Mouse (Mus musculus): Measurements from ENCODE around the gene Cd2. TPM values are rescaled to one million over a fixed set of nuclear protein-coding genes. Genes with fewer than 3 reads are reported as not detected.

Gene Cd2
- total and polyA plus RNA-seq, 3 experiments: not detected

GRCm38 (mm10) chr3:101268361-101268760, 19.4 kb downstream of the Cd2 start:
- H3K9me3 ChIP-seq (replicated peaks; ENCODE audit: insufficient read depth, low read length): no peaks in the 10 kb centered on the region
- H3K36me3 ChIP-seq (ENCODE audit: control insufficient read depth in 1 of 2, insufficient read depth in 2 of 2, low read length in 2 of 2): no peaks in the 10 kb centered on the region
- no peak overlapping the region for H3K4me3 ChIP-seq (ENCODE audit: control insufficient read depth in 1 of 2, insufficient read depth in 1 of 2, low read depth in 2 of 2, low read length in 2 of 2)
- H3K4me1 ChIP-seq (ENCODE audit: control insufficient read depth in 1 of 2, insufficient read depth in 2 of 2, low read length in 2 of 2): no peaks in the 10 kb centered on the region
- H3K79me2 ChIP-seq (ENCODE audit: control insufficient read depth, insufficient read depth, low read length, poor library complexity): no peaks in the 10 kb centered on the region
- no peak for DNase-seq (ENCODE audit: low read depth, low spot score)
- H3K9ac ChIP-seq (ENCODE audit: control insufficient read depth, low read depth, low read length, poor library complexity, severe bottlenecking): no peak overlapping the region
- no peak overlapping the region for H3K27ac ChIP-seq (ENCODE audit: control insufficient read depth, low read depth, low read length)
- TF ChIP-seq POLR2AphosphoS5 (IDR thresholded peaks at IDR 0.05; ENCODE audit: borderline replicate concordance, low read depth, low read length) (no peak), JUND (IDR thresholded peaks at IDR 0.05; ENCODE audit: low read depth, low read length) (no peak), POLR2AphosphoS2 (IDR thresholded peaks at IDR 0.05; ENCODE audit: low read length) (no peak), CTCF (IDR thresholded peaks at IDR 0.05 in 2 of 3, conservative IDR thresholded peaks at IDR 0.05 in 1 of 3; ENCODE audit: control insufficient read depth in 1 of 3, insufficient read depth in 1 of 3, low read depth in 2 of 3, low read length in 3 of 3, poor library complexity in 1 of 3, severe bottlenecking in 1 of 3) (no peak), MYC (IDR thresholded peaks at IDR 0.05; ENCODE audit: low read depth, low read length) (no peak), EP300 (IDR thresholded peaks at IDR 0.05; ENCODE audit: low read depth in 1 of 2, low read length in 2 of 2) (no peak)
- no peaks in the 10 kb centered on the region for H3K27me3 ChIP-seq (ENCODE audit: control insufficient read depth in 1 of 2, insufficient read depth in 2 of 2, low read length in 2 of 2)

GRCm38 (mm10) chr3:101265561-101266091, 22.1 kb downstream of the Cd2 start:
- TF ChIP-seq ELF1 (IDR thresholded peaks at IDR 0.05; ENCODE audit: low read depth, low read length) (no peak), HCFC1 (IDR thresholded peaks at IDR 0.05; ENCODE audit: low read depth, low read length) (no peak), SIN3A (IDR thresholded peaks at IDR 0.05; ENCODE audit: low read length) (no peak), CHD2 (IDR thresholded peaks at IDR 0.05; ENCODE audit: low read length) (no peak), MYB (IDR thresholded peaks at IDR 0.05; ENCODE audit: low read depth, low read length) (no peak), E2F4 (IDR thresholded peaks at IDR 0.05; ENCODE audit: borderline replicate concordance, low read depth, low read length) (no peak), MAFK (IDR thresholded peaks at IDR 0.05; ENCODE audit: borderline replicate concordance, low read depth, low read length) (no peak), NELFE (IDR thresholded peaks at IDR 0.05; ENCODE audit: low read depth, low read length) (no peak), JUND (IDR thresholded peaks at IDR 0.05; ENCODE audit: low read depth, low read length) (no peak), BHLHE40 (IDR thresholded peaks at IDR 0.05; ENCODE audit: borderline replicate concordance, low read depth, low read length) (no peak), KAT2A (conservative IDR thresholded peaks at IDR 0.05; ENCODE audit: low read depth, low read length) (no peak), MAZ (IDR thresholded peaks at IDR 0.05; ENCODE audit: low read depth, low read length) (no peak), EP300 (IDR thresholded peaks at IDR 0.05; ENCODE audit: low read depth in 1 of 2, low read length in 2 of 2) (no peak), POLR2AphosphoS2 (IDR thresholded peaks at IDR 0.05; ENCODE audit: low read length) (no peak), ZNF384 (IDR thresholded peaks at IDR 0.05; ENCODE audit: low read depth, low read length) (no peak), POLR2AphosphoS5 (IDR thresholded peaks at IDR 0.05; ENCODE audit: borderline replicate concordance, low read depth, low read length) (no peak)
- Histone ChIP-seq H3K79me2 (ENCODE audit: control insufficient read depth, insufficient read depth, low read length, poor library complexity) (no peaks in the 10 kb centered on the region), H3K4me1 (ENCODE audit: control insufficient read depth in 1 of 2, insufficient read depth in 2 of 2, low read length in 2 of 2) (no peaks in the 10 kb centered on the region), H3K36me3 (ENCODE audit: control insufficient read depth in 1 of 2, insufficient read depth in 2 of 2, low read length in 2 of 2) (no peaks in the 10 kb centered on the region), H3K27me3 (ENCODE audit: control insufficient read depth in 1 of 2, insufficient read depth in 2 of 2, low read length in 2 of 2) (no peaks in the 10 kb centered on the region), H3K9me3 (replicated peaks; ENCODE audit: insufficient read depth, low read length) (no peaks in the 10 kb centered on the region), H3K27ac (ENCODE audit: control insufficient read depth, low read depth, low read length) (no peak overlapping the region), H3K4me3 (ENCODE audit: control insufficient read depth in 1 of 2, insufficient read depth in 1 of 2, low read depth in 2 of 2, low read length in 2 of 2) (no peak overlapping the region), H3K9ac (ENCODE audit: control insufficient read depth, low read depth, low read length, poor library complexity, severe bottlenecking) (no peak overlapping the region)
- no peak for DNase-seq (ENCODE audit: low read depth, low spot score)

All from MEL (cell line).